Comparison of ENCODE assay signal across 24 mouse cellular contexts in genomic region chr12:38962302-38962701, GRCm38 (mm10).
DNase-seq lines count a peak whose midpoint lies in the region; ATAC-seq and TF ChIP-seq lines count a peak whose summit lies in the region.
"Had no signal": no experiment of that assay in that cellular context is flagged by ENCODE, and none has a peak within 500 bp of the region (broad histone marks: within the 10 kb centered on the region; RNA-seq: fewer than 3 reads in every experiment).

No protein-coding gene starts in this region.

- H3K79me2 ChIP-seq in CH12.LX (replicated peaks; ENCODE audit: control insufficient read depth, extremely low read depth, insufficient read depth, poor library complexity, severe bottlenecking) = no peaks in the 10 kb centered on the region

- TF ChIP-seq EP300 in CH12.LX (IDR thresholded peaks at IDR 0.05; ENCODE audit: low read length) = peak; percentile 98

- H3K27me3 ChIP-seq in CH12.LX (replicated peaks) = no peaks in the 10 kb centered on the region
- H3K27me3 ChIP-seq in midbrain, embryonic 14.5 days (ENCODE audit: control insufficient read depth, insufficient read depth, low read length) = no peaks in the 10 kb centered on the region
- H3K27me3 ChIP-seq: embryonic facial prominence, embryonic 13.5 days; embryonic facial prominence, embryonic 15.5 days; forebrain, embryonic 12.5 days had no signal

- H3K4me3 ChIP-seq in CH12.LX (replicated peaks in 1 of 3; ENCODE audit: low read depth in 2 of 3, low read length in 2 of 3, poor library complexity in 1 of 3) = no peak overlapping the region
- H3K4me3 ChIP-seq in midbrain, embryonic 14.5 days (replicated peaks; ENCODE audit: low read depth, low read length) = no peak overlapping the region
- H3K4me3 ChIP-seq: embryonic facial prominence, embryonic 13.5 days; embryonic facial prominence, embryonic 15.5 days; erythroblast, embryonic 14.5 days; forebrain, embryonic 10.5 days; forebrain, embryonic 12.5 days had no signal

- H3K9me3 ChIP-seq in CH12.LX (replicated peaks; ENCODE audit: low read length) = no peaks in the 10 kb centered on the region
- H3K9me3 ChIP-seq in midbrain, embryonic 14.5 days (ENCODE audit: control insufficient read depth, low read length) = no peaks in the 10 kb centered on the region
- H3K9me3 ChIP-seq: embryonic facial prominence, embryonic 13.5 days; embryonic facial prominence, embryonic 15.5 days; forebrain, embryonic 10.5 days; forebrain, embryonic 12.5 days had no signal

- H3K9ac ChIP-seq in CH12.LX (ENCODE audit: insufficient read depth, low read depth) = peak overlapping the region; percentile 33; the same call in 1 of the 2 replicates
- H3K9ac ChIP-seq in midbrain, embryonic 14.5 days (replicated peaks; ENCODE audit: low read length) = no peak overlapping the region
- H3K9ac ChIP-seq: embryonic facial prominence, embryonic 13.5 days; embryonic facial prominence, embryonic 15.5 days; forebrain, embryonic 12.5 days had no signal

- in situ Hi-C loops in CH12.LX (cut with MboI; ENCODE audit: low pct_ligation_motif_present, low pct_unique_long_range_greater_than_20kb, low sequenced_read_pairs) = no loop called here

- intact Hi-C loops in left cerebral cortex, postnatal 4 days (cut with DNase I) = no loop called here

- ATAC-seq in neutrophil, adult 5-6 weeks (ENCODE audit: extremely low read depth, insufficient number of reproducible peaks, low FRiP score, poor library complexity, severe bottlenecking) = peak; percentile 56; the same call in 1 of the 2 replicates
- no peak for ATAC-seq in midbrain, embryonic 14.5 days (ENCODE audit: low FRiP score, low TSS enrichment)
- ATAC-seq: activated CD4-positive, CD25-positive, alpha-beta regulatory T cell, adult 4 months; forebrain, embryonic 14.5 days; forebrain, embryonic 16.5 days; Patski had no signal

- dilution Hi-C loops in CH12.LX (cut with MboI; ENCODE audit: extremely low pct_ligation_motif_present, extremely low pct_unique_long_range_greater_than_20kb, low sequenced_read_pairs) = no loop called here

- peak overlapping the region; percentile 71 for H3K4me2 ChIP-seq in CH12.LX (ENCODE audit: insufficient read depth, low read depth, poor library complexity, severe bottlenecking)
- H3K4me2 ChIP-seq in midbrain, embryonic 14.5 days (ENCODE audit: low read length) = no peak overlapping the region
- H3K4me2 ChIP-seq: embryonic facial prominence, embryonic 13.5 days; embryonic facial prominence, embryonic 15.5 days; forebrain, embryonic 12.5 days had no signal

- peak; percentile 76 for DNase-seq in A20 (ENCODE audit: low read depth, low spot score)
- peak; percentile 72 for DNase-seq in CH12.LX (ENCODE audit: extremely low read depth)
- DNase-seq in MN1 (ENCODE audit: low spot score) = no peak
- DNase-seq in midbrain, embryonic 14.5 days = no peak
- no peak for DNase-seq in left cerebral cortex, postnatal 4 days
- DNase-seq: adrenal gland, adult 8-10 months; adrenal gland, postnatal 14 days; adrenal gland, postnatal 36 days; cerebellum, adult 11-12 months; cerebellum, adult 2 months; cerebellum, adult 9-10 months; cerebellum, postnatal 10 days; cerebellum, postnatal 25 days; embryo, embryonic 11 days had no signal

- TF ChIP-seq CTCF in CH12.LX (conservative IDR thresholded peaks at IDR 0.05 in 1 of 2, IDR thresholded peaks at IDR 0.05 in 1 of 2; ENCODE audit: low read depth in 2 of 2, low read length in 2 of 2) = no peak

- H3K4me1 ChIP-seq in CH12.LX (ENCODE audit: control insufficient read depth in 1 of 2, insufficient read depth in 2 of 2) = peaks cover 11 to 29% of the 10 kb centered on the region in 2 experiments; a peak in 3 of 4 replicates
- no peaks in the 10 kb centered on the region for H3K4me1 ChIP-seq in midbrain, embryonic 14.5 days (ENCODE audit: control insufficient read depth, insufficient read depth, low read length)
- H3K4me1 ChIP-seq: embryonic facial prominence, embryonic 13.5 days; embryonic facial prominence, embryonic 15.5 days; forebrain, embryonic 10.5 days; forebrain, embryonic 12.5 days had no signal

- no peak; the same call in 1 of the 2 replicates for TF ChIP-seq RAD21 in CH12.LX (IDR thresholded peaks at IDR 0.05; ENCODE audit: low read depth, low read length)

- H3K36me3 ChIP-seq in CH12.LX (replicated peaks in 1 of 2; ENCODE audit: control insufficient read depth in 1 of 2, insufficient read depth in 1 of 2, low read length in 1 of 2) = no peaks in the 10 kb centered on the region
- H3K36me3 ChIP-seq in midbrain, embryonic 14.5 days (ENCODE audit: control insufficient read depth, insufficient read depth, low read length) = no peaks in the 10 kb centered on the region
- H3K36me3 ChIP-seq: embryonic facial prominence, embryonic 13.5 days; embryonic facial prominence, embryonic 15.5 days; forebrain, embryonic 10.5 days; forebrain, embryonic 12.5 days had no signal

- TF ChIP-seq POLR2A in CH12.LX (IDR thresholded peaks at IDR 0.05; ENCODE audit: low read depth, low read length) = no peak

- peak overlapping the region; percentile 94 for H3K27ac ChIP-seq in CH12.LX (ENCODE audit: insufficient read depth, low read depth)
- no peak overlapping the region for H3K27ac ChIP-seq in midbrain, embryonic 14.5 days (replicated peaks; ENCODE audit: low read depth, low read length)
- H3K27ac ChIP-seq: embryonic facial prominence, embryonic 13.5 days; embryonic facial prominence, embryonic 15.5 days; forebrain, embryonic 10.5 days; forebrain, embryonic 12.5 days had no signal

TF ChIP-seq in CH12.LX, 34 proteins besides CTCF, POLR2A, EP300 and RAD21:
- no peak for TF ChIP-seq USF2 (conservative IDR thresholded peaks at IDR 0.05; ENCODE audit: low read depth, low read length)
- TF ChIP-seq POLR2AphosphoS2 (IDR thresholded peaks at IDR 0.05; ENCODE audit: low read depth, low read length) = no peak
- TF ChIP-seq CHD1 (IDR thresholded peaks at IDR 0.05; ENCODE audit: low read depth, low read length) = no peak
- peak; percentile 60; the same call in 1 of the 2 replicates for TF ChIP-seq MAFK (IDR thresholded peaks at IDR 0.05; ENCODE audit: insufficient replicate concordance, low read length)
- peak; percentile 86 for TF ChIP-seq TCF12 (IDR thresholded peaks at IDR 0.05; ENCODE audit: low read depth, low read length)
- TF ChIP-seq ZMIZ1 (IDR thresholded peaks at IDR 0.05; ENCODE audit: low read depth, low read length) = 0 out of 2 replicates have a peak, but pooled peaks have one; percentile 45
- TF ChIP-seq NELFE (IDR thresholded peaks at IDR 0.05; ENCODE audit: low read depth, low read length) = 0 out of 2 replicates have a peak, but pooled peaks have one; percentile 13
- TF ChIP-seq TBP (conservative IDR thresholded peaks at IDR 0.05; ENCODE audit: low read depth, low read length) = no peak
- no peak for TF ChIP-seq MYC (IDR thresholded peaks at IDR 0.05; ENCODE audit: low read depth, low read length)
- TF ChIP-seq CHD2 (IDR thresholded peaks at IDR 0.05; ENCODE audit: low read length) = peak; percentile 43; the same call in 1 of the 2 replicates
- no peak for TF ChIP-seq MAZ (IDR thresholded peaks at IDR 0.05; ENCODE audit: low read depth, low read length)
- no peak for TF ChIP-seq NRF1 (IDR thresholded peaks at IDR 0.05; ENCODE audit: low read depth, low read length)
- no peak for TF ChIP-seq SMC3 (IDR thresholded peaks at IDR 0.05; ENCODE audit: low read depth, low read length)
- TF ChIP-seq PAX5 (IDR thresholded peaks at IDR 0.05; ENCODE audit: low read length) = no peak
- no peak for TF ChIP-seq RCOR1 (conservative IDR thresholded peaks at IDR 0.05; ENCODE audit: low read depth, low read length)
- 0 out of 2 replicates have a peak, but pooled peaks have one; percentile 35 for TF ChIP-seq JUND (conservative IDR thresholded peaks at IDR 0.05; ENCODE audit: low read depth, low read length)
- no peak for TF ChIP-seq ZC3H11A (IDR thresholded peaks at IDR 0.05; ENCODE audit: low read depth, low read length)
- no peak for TF ChIP-seq E2F4 (IDR thresholded peaks at IDR 0.05; ENCODE audit: insufficient replicate concordance, low read depth, low read length)
- TF ChIP-seq MEF2A (IDR thresholded peaks at IDR 0.05; ENCODE audit: borderline replicate concordance, low read depth, low read length) = peak; percentile 86
- no peak for TF ChIP-seq ZNF384 (IDR thresholded peaks at IDR 0.05; ENCODE audit: low read depth, low read length)
- no peak for TF ChIP-seq MXI1 (IDR thresholded peaks at IDR 0.05; ENCODE audit: low read depth, low read length)
- no peak for TF ChIP-seq UBTF (IDR thresholded peaks at IDR 0.05; ENCODE audit: low read depth, low read length)
- TF ChIP-seq BHLHE40 (IDR thresholded peaks at IDR 0.05; ENCODE audit: low read depth, low read length) = peak; percentile 69; the same call in 1 of the 2 replicates
- TF ChIP-seq MAX (IDR thresholded peaks at IDR 0.05; ENCODE audit: low read length) = no peak; the same call in 1 of the 2 replicates
- TF ChIP-seq IRF4 (IDR thresholded peaks at IDR 0.05; ENCODE audit: low read depth, low read length) = peak; percentile 95
- no peak for TF ChIP-seq JUN (IDR thresholded peaks at IDR 0.05; ENCODE audit: insufficient read depth, low read depth, low read length)
- TF ChIP-seq GABPA (IDR thresholded peaks at IDR 0.05; ENCODE audit: insufficient replicate concordance, low read depth, low read length) = no peak
- TF ChIP-seq HCFC1 (IDR thresholded peaks at IDR 0.05; ENCODE audit: low read depth, low read length) = no peak
- TF ChIP-seq KAT2A (IDR thresholded peaks at IDR 0.05; ENCODE audit: insufficient replicate concordance, low read length) = no peak
- TF ChIP-seq ETS1 (conservative IDR thresholded peaks at IDR 0.05; ENCODE audit: low read depth, low read length) = peak; percentile 48; the same call in 1 of the 2 replicates
- no peak for TF ChIP-seq ELF1 (IDR thresholded peaks at IDR 0.05; ENCODE audit: low read depth, low read length)
- no peak for TF ChIP-seq ZKSCAN1 (IDR thresholded peaks at IDR 0.05; ENCODE audit: borderline replicate concordance, low read depth, low read length)
- TF ChIP-seq USF1 (IDR thresholded peaks at IDR 0.05; ENCODE audit: low read depth, low read length) = no peak
- TF ChIP-seq SIN3A (IDR thresholded peaks at IDR 0.05; ENCODE audit: low read length) = peak; percentile 38; the same call in 1 of the 2 replicates

Comparison
In these comparisons a context has a peak if more than half of its experiments do, and no peak if none do; other contexts are left out.
1. DNase-seq: peak in A20 (single experiment) and CH12.LX (single experiment); none in MN1 (single experiment), midbrain, embryonic 14.5 days (single experiment) and left cerebral cortex, postnatal 4 days (single experiment).